Mouse (Mus musculus): ENCODE measurements around the gene Stam.

DNA sequence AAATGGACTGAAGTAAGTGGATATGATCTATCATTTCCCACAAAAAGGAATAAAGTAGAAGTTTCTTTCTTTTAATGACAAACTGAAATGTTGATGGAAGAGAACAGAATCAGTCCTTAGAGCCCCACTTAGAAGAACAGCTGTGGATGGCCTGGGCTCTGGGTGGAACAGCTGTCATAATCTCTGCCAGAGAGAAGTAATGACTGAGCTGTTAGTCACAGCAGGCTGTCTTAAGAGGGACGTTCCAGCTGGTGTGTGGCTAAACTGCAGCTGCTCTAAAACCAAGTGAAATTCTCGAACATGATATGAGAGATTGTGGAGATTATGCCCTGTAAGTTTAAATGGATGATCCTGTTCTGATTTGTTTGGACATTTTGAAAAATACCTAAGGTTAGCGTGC is 63.0 kb downstream of the Stam start:
- TF ChIP-seq CTCF (IDR thresholded peaks at IDR 0.05; ENCODE audit: insufficient read depth, low read length), result no peak
- no peak for TF ChIP-seq POLR2A (IDR thresholded peaks at IDR 0.05; ENCODE audit: borderline replicate concordance, extremely low read depth, low read depth, low read length)
